30 mouse cellular contexts compared by ENCODE assay signal in genomic region chr16:30895021-30895420, GRCm38 (mm10).
"Had no signal": no experiment of that assay in that cellular context is flagged by ENCODE, and none has a peak within 500 bp of the region (broad histone marks: within the 10 kb centered on the region; RNA-seq: fewer than 3 reads in every experiment).

No protein-coding gene starts in this region.

- H3K9ac ChIP-seq: heart, embryonic 12.5 days; heart, embryonic 13.5 days; heart, embryonic 15.5 days; hindbrain, embryonic 12.5 days; hindbrain, embryonic 13.5 days; hindbrain, embryonic 14.5 days; hindbrain, embryonic 15.5 days; intestine, embryonic 15.5 days; kidney, embryonic 15.5 days had no signal

- H3K9me3 ChIP-seq: hindbrain, embryonic 15.5 days; intestine, embryonic 15.5 days had no signal

- DNase-seq: heart, postnatal 10 days; heart, postnatal 14 days; heart, postnatal 36 days; heart, postnatal 4 days; kidney, adult 11 months; kidney, adult 18-20 months; kidney, adult 2 months; kidney, adult 8-10 months; kidney, adult 9 months; kidney, postnatal 10 days; kidney, postnatal 14 days; kidney, postnatal 25 days; kidney, postnatal 36 days; kidney, postnatal 4 days; layer of hippocampus, adult 9-11 months; layer of hippocampus, postnatal 36 days had no signal

- H3K4me3 ChIP-seq: heart, embryonic 12.5 days; heart, embryonic 13.5 days; heart, embryonic 15.5 days; hindbrain, embryonic 10.5 days; hindbrain, embryonic 12.5 days; hindbrain, embryonic 13.5 days; hindbrain, embryonic 15.5 days; intestine, embryonic 15.5 days; kidney, embryonic 15.5 days; layer of hippocampus, adult 2 months; left cerebral cortex, adult 2 months had no signal

- H3K27me3 ChIP-seq: heart, embryonic 12.5 days; heart, embryonic 13.5 days; heart, embryonic 15.5 days; hindbrain, embryonic 12.5 days; hindbrain, embryonic 13.5 days; hindbrain, embryonic 15.5 days; intestine, embryonic 15.5 days; kidney, embryonic 15.5 days had no signal

- H3K36me3 ChIP-seq: heart, embryonic 12.5 days; heart, embryonic 13.5 days; heart, embryonic 15.5 days; hindbrain, embryonic 10.5 days; hindbrain, embryonic 12.5 days; hindbrain, embryonic 13.5 days; hindbrain, embryonic 15.5 days; intestine, embryonic 15.5 days; kidney, embryonic 15.5 days had no signal

- H3K4me1 ChIP-seq: heart, embryonic 12.5 days; heart, embryonic 13.5 days; heart, embryonic 15.5 days; hindbrain, embryonic 10.5 days; hindbrain, embryonic 12.5 days; hindbrain, embryonic 13.5 days; hindbrain, embryonic 15.5 days; intestine, embryonic 15.5 days; kidney, embryonic 15.5 days had no signal

- H3K27ac ChIP-seq: heart, embryonic 13.5 days; heart, embryonic 15.5 days; hindbrain, embryonic 10.5 days; hindbrain, embryonic 12.5 days; hindbrain, embryonic 13.5 days; hindbrain, embryonic 14.5 days; hindbrain, embryonic 15.5 days; hindbrain, postnatal 0 days; intestine, embryonic 15.5 days; kidney, embryonic 15.5 days; kidney, postnatal 0 days; layer of hippocampus, adult 2 months; left cerebral cortex, adult 2 months had no signal
